Mouse (Mus musculus) intestine, embryonic 16.5 days (tissue): ENCODE results near the gene Ccl27a. TPM values are rescaled to one million over a fixed set of nuclear protein-coding genes. Genes with fewer than 3 reads are reported as not detected.
"Not testable (repeated sequence)": the region's sequence is repeated elsewhere in the genome, so short reads cannot be mapped to it uniquely, and the experiment has no call there.

Experiments used
- ATAC-seq: fragments of 200-750 bp; cut with Nextera tagmentation; 2 replicates; pipeline ENCODE4 v1.8.0; 2017; ENCODE audit warnings: moderate TSS enrichment, moderate library complexity
- H3K27ac ChIP-seq: fragments of 300-500 bp; sonication (generic); 2 replicates; pipeline ENCODE4 v1.5.1; 2014; ENCODE audit warnings: mild to moderate bottlenecking, low read length
- H3K27me3 ChIP-seq: fragments of 300-500 bp; sonication (generic); replicated peaks from 2 replicates; pipeline ENCODE4 v1.6.1; 2014; ENCODE audit warnings: low read length, control low read depth, mixed read lengths; ENCODE audit not compliant: control insufficient read depth, insufficient read depth
- H3K36me3 ChIP-seq: fragments of 300-500 bp; sonication (generic); 2 replicates; pipeline ENCODE4 v1.6.1; 2014; ENCODE audit warnings: low read length, control low read depth; ENCODE audit not compliant: control insufficient read depth, insufficient read depth
- H3K4me1 ChIP-seq: fragments of 300-500 bp; sonication (generic); 2 replicates; pipeline ENCODE4 v1.6.1; 2014; ENCODE audit warnings: low read length, control low read depth, mixed read lengths; ENCODE audit not compliant: control insufficient read depth, insufficient read depth
- H3K4me2 ChIP-seq: fragments of 300-500 bp; sonication (generic); 2 replicates; pipeline ENCODE4 v1.6.1; 2014; ENCODE audit warnings: low read depth, low read length, control low read depth
- H3K4me3 ChIP-seq: fragments of 300-500 bp; sonication (generic); 2 replicates; pipeline ENCODE4 v1.5.1; 2014; ENCODE audit warnings: mild to moderate bottlenecking, low read length
- H3K9ac ChIP-seq: fragments of 300-500 bp; sonication (generic); 2 replicates; pipeline ENCODE4 v1.6.1; 2014; ENCODE audit warnings: low read depth, low read length
- H3K9me3 ChIP-seq: fragments of 300-500 bp; sonication (generic); 2 replicates; pipeline ENCODE4 v1.6.1; 2016; ENCODE audit warnings: low read length, control low read depth; ENCODE audit not compliant: control insufficient read depth
- WGBS: fragments of 180-500 bp; shearing (Covaris S2); extraction: QIAGEN DNeasy Blood & Tissue Kit; methylation state at CpG from one replicate; pipeline ENCODE4 v1.1.7; 2014; 5-methylcytosine and 5-hydroxymethylcytosine counted together
- polyA plus RNA-seq: library from polyadenylated mRNA; unstranded; fragments of >200 nt; fragmentation: Nextera tagmentation; extraction: Ambion mirVana; gene quantifications from 2 replicates; pipeline ENCODE4 v1.2.1, GENCODE M21; 2015

Gene Ccl27a
- polyA plus RNA-seq, 1 experiment from 2014 or later: 26.8 TPM

GRCm38 (mm10) chr4:41763176-41763575, 10.9 kb downstream of the Ccl27a start:
- not testable (repeated sequence) for H3K9ac ChIP-seq, H3K36me3 ChIP-seq, H3K27me3 ChIP-seq, H3K9me3 ChIP-seq, H3K4me2 ChIP-seq, H3K27ac ChIP-seq, ATAC-seq, H3K4me3 ChIP-seq
- WGBS: 74% methylated on average over 3 of the region's 6 CpGs
- peaks cover 29% of the 10 kb centered on the region for H3K4me1 ChIP-seq

GRCm38 (mm10) chr4:41762688-41763114, 11.3 kb downstream of the Ccl27a start:
- H3K36me3 ChIP-seq, H3K27me3 ChIP-seq, H3K9me3 ChIP-seq, ATAC-seq: not testable (repeated sequence)
- WGBS: 41% methylated on average over 8 of the region's 8 CpGs
- peak overlapping the region; percentile 75 for H3K4me2 ChIP-seq
- H3K4me1 ChIP-seq: peaks cover 29% of the 10 kb centered on the region
- H3K27ac ChIP-seq: peak overlapping the region; percentile 95
- peak overlapping the region; percentile 53; the same call in 1 of the 2 replicates for H3K9ac ChIP-seq
- peak overlapping the region; percentile 19; the same call in 1 of the 2 replicates for H3K4me3 ChIP-seq

GRCm38 (mm10) chr4:41762099-41762687, 11.9 kb downstream of the Ccl27a start:
- H3K9ac ChIP-seq: peak overlapping the region; percentile 53
- peak overlapping the region; percentile 95 for H3K27ac ChIP-seq
- whole genome bisulfite sequencing: 33% methylated on average over 8 of the region's 8 CpGs
- H3K36me3 ChIP-seq: 0 out of 2 replicates have a peak, but pooled peaks cover 4% of the 10 kb centered on the region
- no peaks in the 10 kb centered on the region for H3K27me3 ChIP-seq
- peak; percentile 2; the same call in 1 of the 2 replicates for ATAC-seq
- H3K4me3 ChIP-seq: peak overlapping the region; percentile 19; the same call in 1 of the 2 replicates
- H3K4me1 ChIP-seq: peaks cover 34% of the 10 kb centered on the region
- no peaks in the 10 kb centered on the region for H3K9me3 ChIP-seq
- H3K4me2 ChIP-seq: peak overlapping the region; percentile 75

DNA sequence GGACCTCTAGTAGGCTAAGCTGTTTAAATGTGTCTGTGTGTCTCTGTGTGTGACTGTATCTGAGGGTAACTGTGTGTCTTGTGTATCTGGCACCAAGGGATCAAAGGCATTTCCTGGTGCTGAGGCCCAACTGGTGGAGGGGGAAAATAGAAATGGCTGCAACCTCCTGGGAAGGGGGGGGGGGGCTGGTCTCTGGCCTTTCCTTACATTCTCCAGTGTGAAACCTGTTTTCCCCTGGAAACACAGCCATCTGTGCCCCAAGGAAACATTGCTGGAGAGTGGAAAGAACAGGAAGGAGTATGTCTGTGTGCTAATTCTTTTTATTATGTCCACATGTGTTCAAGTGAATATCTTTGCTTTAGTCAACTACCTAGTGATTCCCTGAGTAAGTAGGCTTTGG, 12.4 kb downstream of the Ccl27a start:
- ATAC-seq: no peak
- H3K4me1 ChIP-seq: peaks cover 36% of the 10 kb centered on the region
- H3K36me3 ChIP-seq: 0 out of 2 replicates have a peak, but pooled peaks cover 6% of the 10 kb centered on the region
- H3K27me3 ChIP-seq: no peaks in the 10 kb centered on the region
- peak overlapping the region; percentile 52 for H3K4me3 ChIP-seq
- peak overlapping the region; percentile 75 for H3K4me2 ChIP-seq
- H3K9ac ChIP-seq: peak overlapping the region; percentile 73
- no peaks in the 10 kb centered on the region for H3K9me3 ChIP-seq
- H3K27ac ChIP-seq: peak overlapping the region; percentile 95

- Histone ChIP-seq H3K36me3 (0 out of 2 replicates have a peak, but pooled peaks cover 6% of the 10 kb centered on the region), H3K27ac (peak overlapping the region; percentile 95), H3K9ac (peak overlapping the region; percentile 73), H3K9me3 (no peaks in the 10 kb centered on the region), H3K4me2 (peak overlapping the region; percentile 75), H3K27me3 (no peaks in the 10 kb centered on the region), H3K4me3 (peak overlapping the region; percentile 52), H3K4me1 (peaks cover 42% of the 10 kb centered on the region)
- WGBS: 66% methylated on average over 4 of the region's 4 CpGs
- ATAC-seq: peak; percentile 6; the same call in 1 of the 2 replicates
These were observed 13.1 kb downstream of the Ccl27a start for GRCm38 (mm10) chr4:41760911-41761310.

DNA sequence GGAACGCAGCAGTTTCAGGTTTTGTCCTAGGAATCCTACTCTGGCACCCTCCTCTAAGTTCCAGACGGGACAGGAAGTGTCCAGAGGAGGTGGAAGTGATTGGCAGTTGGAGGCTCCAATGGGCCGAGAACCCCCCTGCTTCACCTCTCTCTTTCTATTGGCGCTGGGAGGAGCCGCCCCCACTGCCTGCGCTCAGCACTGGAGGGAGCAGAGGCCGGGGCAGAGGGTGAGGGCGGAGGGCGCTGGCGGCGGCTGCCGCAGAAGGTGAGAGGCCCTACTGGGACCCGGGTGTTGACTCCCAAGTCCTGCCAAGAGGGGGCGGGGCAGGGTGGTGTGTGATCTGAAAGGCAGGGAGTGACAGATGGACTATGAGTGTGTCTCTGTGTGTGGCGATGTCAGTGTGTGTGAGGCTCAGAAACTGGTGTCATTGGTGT, 13.7 kb downstream of the Ccl27a start:
- under 1% methylated on average over 15 of the region's 15 CpGs for WGBS
- peak; percentile 94 for ATAC-seq
- H3K36me3 ChIP-seq: 0 out of 2 replicates have a peak, but pooled peaks cover 6% of the 10 kb centered on the region
- no peaks in the 10 kb centered on the region for H3K9me3 ChIP-seq
- H3K4me1 ChIP-seq: peaks cover 42% of the 10 kb centered on the region
- H3K9ac ChIP-seq: peak overlapping the region; percentile 73
- H3K4me3 ChIP-seq: peak overlapping the region; percentile 52
- H3K27me3 ChIP-seq: no peaks in the 10 kb centered on the region
- H3K27ac ChIP-seq: peak overlapping the region; percentile 95
- H3K4me2 ChIP-seq: peak overlapping the region; percentile 75

- 34% methylated on average over 6 of the region's 6 CpGs for WGBS
- peaks cover 45% of the 10 kb centered on the region for H3K4me1 ChIP-seq
- H3K4me3 ChIP-seq: peak overlapping the region; percentile 52
- no peaks in the 10 kb centered on the region for H3K9me3 ChIP-seq
- no peaks in the 10 kb centered on the region for H3K27me3 ChIP-seq
- H3K27ac ChIP-seq: peak overlapping the region; percentile 95
- peak overlapping the region; percentile 75 for H3K4me2 ChIP-seq
- H3K9ac ChIP-seq: peak overlapping the region; percentile 73
- H3K36me3 ChIP-seq: 0 out of 2 replicates have a peak, but pooled peaks cover 6% of the 10 kb centered on the region
- peak; percentile 37 for ATAC-seq
These were observed 14.3 kb downstream of the Ccl27a start for GRCm38 (mm10) chr4:41759656-41760287.

GRCm38 (mm10) chr4:41759206-41759605, 14.8 kb downstream of the Ccl27a start:
- Histone ChIP-seq H3K4me2 (peak overlapping the region; percentile 75; the same call in 1 of the 2 replicates), H3K9ac (peak overlapping the region; percentile 73)
- 76% methylated on average over 9 of the region's 9 CpGs for WGBS

DNA sequence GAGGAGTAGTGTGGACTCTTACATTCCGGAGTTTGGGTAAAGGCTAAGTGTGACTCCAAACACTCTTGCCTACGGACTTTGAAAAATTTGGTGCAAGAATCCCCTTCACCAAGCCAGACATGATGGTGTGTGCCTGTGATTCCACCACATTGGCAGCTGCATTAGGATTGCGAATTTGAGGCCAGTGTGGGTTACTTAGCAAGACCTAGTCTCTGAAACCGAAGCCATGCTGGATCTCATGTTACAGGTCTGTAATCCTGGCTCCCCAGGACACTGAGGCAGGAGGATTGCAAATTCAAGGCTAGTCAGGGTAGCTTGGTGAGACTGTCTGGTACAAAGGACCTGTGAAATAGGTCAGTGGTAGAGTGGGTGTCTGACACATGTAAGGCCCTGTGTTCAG, 15.3 kb downstream of the Ccl27a start:
- Histone ChIP-seq H3K4me3 (no peak overlapping the region), H3K4me1 (peaks cover 47% of the 10 kb centered on the region), H3K27ac (peak overlapping the region; percentile 95), H3K4me2 (peak overlapping the region; percentile 31; the same call in 1 of the 2 replicates), H3K36me3 (0 out of 2 replicates have a peak, but pooled peaks cover 6% of the 10 kb centered on the region), H3K9ac (peak overlapping the region; percentile 73; the same call in 1 of the 2 replicates), H3K27me3 (no peaks in the 10 kb centered on the region), H3K9me3 (no peaks in the 10 kb centered on the region)
- ATAC-seq: no peak
- 90% methylated on average over 4 of the region's 4 CpGs for WGBS

More at GRCm38 (mm10) chr4:41759206-41759605, 14.8 kb downstream of the Ccl27a start:
- Histone ChIP-seq H3K27me3 (no peaks in the 10 kb centered on the region), H3K9me3 (no peaks in the 10 kb centered on the region), H3K4me3 (no peak overlapping the region), H3K27ac (peak overlapping the region; percentile 95), H3K36me3 (0 out of 2 replicates have a peak, but pooled peaks cover 6% of the 10 kb centered on the region), H3K4me1 (peaks cover 47% of the 10 kb centered on the region)
- ATAC-seq: no peak
